Mouse (Mus musculus) spleen, postnatal 4 days (tissue): ENCODE measurements at regions not wholly inside any gene's neighbourhood (a gene's known extent, or its start where the extent isn't known, plus 50 kb on each side); places are given as distances from the start of the nearest gene placed in this dataset.
A peak's percentile ranks its signal among the peaks of the same experiment; 100 is the strongest.

Experiments
- DNase-seq, 2 experiments: peaks; one replicate each; pipeline ENCODE4 v3.0.0; 2022; ENCODE audit warnings: low spot score in 2 of 2

- DNase-seq, result peak; percentile 15 to 75
Observed at GRCm38 (mm10) chr11:41090391-41090900, 335.3 kb upstream of the Ccng1 start.

GRCm38 (mm10) chr11:41063570-41063969 lies 308.5 kb upstream of the Ccng1 start:
- DNase-seq, result no peak

GRCm38 (mm10) chr11:41057796-41058195 lies 302.7 kb upstream of the Ccng1 start:
- DNase-seq, result no peak

- no peak for DNase-seq
Observed at GRCm38 (mm10) chr11:41030018-41030417, 274.9 kb upstream of the Ccng1 start.

GRCm38 (mm10) chr11:41010096-41010495 lies 255.0 kb upstream of the Ccng1 start:
- no peak for DNase-seq

- no peak for DNase-seq
Observed at GRCm38 (mm10) chr11:40972806-40973205, 217.7 kb upstream of the Ccng1 start.

GRCm38 (mm10) chr11:40927168-40927567 lies 172.1 kb upstream of the Ccng1 start:
- no peak for DNase-seq

- DNase-seq, result no peak
Observed at GRCm38 (mm10) chr11:40891485-40891884, 136.4 kb upstream of the Ccng1 start.

- no peak for DNase-seq
Observed at GRCm38 (mm10) chr11:40884509-40884908, 129.4 kb upstream of the Ccng1 start.

GRCm38 (mm10) chr11:40879589-40879988 lies 124.5 kb upstream of the Ccng1 start:
- DNase-seq, result no peak

- no peak for DNase-seq
Observed at GRCm38 (mm10) chr11:40873002-40873401, 117.9 kb upstream of the Ccng1 start.

GRCm38 (mm10) chr11:40865694-40866093 lies 110.6 kb upstream of the Ccng1 start:
- no peak for DNase-seq

GRCm38 (mm10) chr11:40851361-40851760 lies 96.2 kb upstream of the Ccng1 start:
- no peak for DNase-seq

GRCm38 (mm10) chr11:40850652-40851092 lies 95.6 kb upstream of the Ccng1 start:
- no peak for DNase-seq

GRCm38 (mm10) chr11:40846586-40846985 lies 91.5 kb upstream of the Ccng1 start:
- no peak for DNase-seq

- DNase-seq, result no peak
Observed at GRCm38 (mm10) chr11:40835393-40835792, 80.3 kb upstream of the Ccng1 start.
